Mouse (Mus musculus): ENCODE data around the gene Exoc3l2.

DNA sequence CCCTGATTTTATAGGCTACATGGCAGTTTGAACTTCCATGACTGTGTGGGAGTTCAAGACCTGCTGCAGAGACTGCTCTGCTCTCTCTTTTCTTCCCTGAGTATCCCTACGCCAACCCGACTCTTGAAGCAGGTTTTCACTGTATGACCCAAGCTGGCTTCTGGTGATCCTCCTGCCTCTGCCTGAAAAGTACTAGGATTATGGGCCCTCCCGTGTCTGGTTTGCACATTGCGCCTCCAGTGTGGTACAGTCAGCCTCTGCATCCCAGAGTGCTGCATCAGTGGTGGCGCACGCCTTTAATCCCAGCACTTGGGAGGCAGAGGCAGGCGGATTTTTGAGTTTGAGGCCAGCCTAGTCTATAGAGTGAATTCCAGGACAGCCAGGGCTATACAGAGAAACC, 46.7 kb downstream of the Exoc3l2 start:
- no peak for TF ChIP-seq CTCF (IDR thresholded peaks at IDR 0.05; ENCODE audit: borderline replicate concordance, insufficient read depth, low read length)
- TF ChIP-seq POLR2A (IDR thresholded peaks at IDR 0.05; ENCODE audit: low read depth, low read length), result no peak
